Mouse (Mus musculus): ENCODE measurements at regions not wholly inside any gene's neighbourhood (a gene's known extent, or its start where the extent isn't known, plus 50 kb on each side); places are given as distances from the start of the nearest gene placed in this dataset.

GRCm38 (mm10) chr7:117875241-117875640, 240.7 kb downstream of the Rps15a start:
- H3K27me3 ChIP-seq (ENCODE audit: insufficient read depth, low read length) = no peaks in the 10 kb centered on the region
- no peak overlapping the region for H3K9ac ChIP-seq (replicated peaks; ENCODE audit: low read length, poor library complexity, severe bottlenecking)
- H3K27ac ChIP-seq (ENCODE audit: low read depth, low read length) = no peak overlapping the region
- no peaks in the 10 kb centered on the region for H3K36me3 ChIP-seq (ENCODE audit: insufficient read depth, low read length)
- H3K4me2 ChIP-seq (ENCODE audit: low read depth, low read length, poor library complexity, severe bottlenecking) = no peak overlapping the region
- WGBS = 80% methylated on average over 2 of the region's 2 CpGs
- H3K9me3 ChIP-seq (ENCODE audit: low read length) = no peaks in the 10 kb centered on the region
- DNase-seq (ENCODE audit: low spot score) = peak; percentile 67
- H3K4me3 ChIP-seq (ENCODE audit: low read depth, low read length) = no peak overlapping the region
- ATAC-seq (ENCODE audit: low FRiP score) = no peak
- TF ChIP-seq CTCF (IDR thresholded peaks at IDR 0.05) = no peak
- no peaks in the 10 kb centered on the region for H3K4me1 ChIP-seq (ENCODE audit: insufficient read depth, low read length)

DNA sequence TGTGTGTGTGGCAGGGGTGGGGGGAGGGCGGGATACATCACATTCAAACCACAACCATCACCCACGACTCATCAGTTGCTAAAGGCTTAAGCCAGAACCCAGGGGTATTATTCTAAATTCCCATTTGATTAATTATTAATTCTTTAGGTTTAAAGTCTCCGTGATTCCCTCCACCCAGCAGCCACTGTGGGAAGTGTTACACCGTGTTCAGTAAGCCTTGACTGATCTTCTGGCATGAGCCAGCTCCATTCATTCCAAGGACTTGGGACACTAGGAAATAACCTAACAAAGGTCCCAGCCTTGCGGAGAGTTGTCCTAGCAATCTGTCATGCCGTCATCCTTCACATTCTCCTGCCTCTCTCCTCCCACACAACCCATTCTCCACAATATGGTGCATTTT, 256.6 kb downstream of the Rps15a start:
- Histone ChIP-seq H3K36me3 (ENCODE audit: insufficient read depth, low read length) (no peaks in the 10 kb centered on the region), H3K4me3 (ENCODE audit: low read depth, low read length) (no peak overlapping the region), H3K4me2 (ENCODE audit: low read depth, low read length, poor library complexity, severe bottlenecking) (no peak overlapping the region), H3K4me1 (ENCODE audit: insufficient read depth, low read length) (0 out of 2 replicates have a peak, but pooled peaks cover 2% of the 10 kb centered on the region), H3K27ac (ENCODE audit: low read depth, low read length) (no peak overlapping the region), H3K9ac (replicated peaks; ENCODE audit: low read length, poor library complexity, severe bottlenecking) (no peak overlapping the region), H3K27me3 (ENCODE audit: insufficient read depth, low read length) (no peaks in the 10 kb centered on the region), H3K9me3 (ENCODE audit: low read length) (no peaks in the 10 kb centered on the region)
- WGBS = 44% methylated on average over 6 of the region's 6 CpGs
- DNase-seq (ENCODE audit: low spot score) = no peak
- no peak for TF ChIP-seq CTCF (IDR thresholded peaks at IDR 0.05)
- no peak for ATAC-seq (ENCODE audit: low FRiP score)

GRCm38 (mm10) chr7:117855955-117856354, 260.0 kb downstream of the Rps15a start:
- ATAC-seq (ENCODE audit: low FRiP score) = no peak
- Histone ChIP-seq H3K36me3 (ENCODE audit: insufficient read depth, low read length) (no peaks in the 10 kb centered on the region), H3K4me1 (ENCODE audit: insufficient read depth, low read length) (0 out of 2 replicates have a peak, but pooled peaks cover 2% of the 10 kb centered on the region), H3K27me3 (ENCODE audit: insufficient read depth, low read length) (no peaks in the 10 kb centered on the region), H3K9me3 (ENCODE audit: low read length) (no peaks in the 10 kb centered on the region), H3K9ac (replicated peaks; ENCODE audit: low read length, poor library complexity, severe bottlenecking) (no peak overlapping the region), H3K4me2 (ENCODE audit: low read depth, low read length, poor library complexity, severe bottlenecking) (no peak overlapping the region), H3K4me3 (ENCODE audit: low read depth, low read length) (no peak overlapping the region), H3K27ac (ENCODE audit: low read depth, low read length) (no peak overlapping the region)
- no peak for DNase-seq (ENCODE audit: low spot score)
- 96% methylated on average over 5 of the region's 5 CpGs for WGBS
- TF ChIP-seq CTCF (IDR thresholded peaks at IDR 0.05) = no peak

DNA sequence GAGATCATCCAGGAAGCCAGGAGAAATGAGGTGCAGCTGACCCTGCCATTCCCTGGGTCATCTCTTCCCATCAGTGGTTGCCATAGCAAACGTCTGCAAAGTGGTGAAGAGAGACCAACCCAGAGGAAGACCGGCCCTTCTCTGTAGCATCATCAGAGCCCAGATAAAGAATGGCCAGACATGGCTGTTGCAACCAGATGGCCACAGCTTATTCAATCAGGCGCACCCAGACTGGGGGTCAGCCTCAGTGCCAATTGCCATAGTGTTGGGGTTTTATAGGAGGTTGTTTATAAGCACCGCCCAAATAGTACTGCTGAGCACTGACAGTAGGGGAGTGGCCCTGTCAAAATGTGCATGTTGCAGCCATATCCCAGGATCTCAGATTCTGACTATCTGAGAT, 262.3 kb downstream of the Rps15a start:
- H3K4me2 ChIP-seq (ENCODE audit: low read depth, low read length, poor library complexity, severe bottlenecking) = no peak overlapping the region
- no peaks in the 10 kb centered on the region for H3K36me3 ChIP-seq (ENCODE audit: insufficient read depth, low read length)
- DNase-seq (ENCODE audit: low spot score) = peak; percentile 22
- 0 out of 2 replicates have a peak, but pooled peaks cover 2% of the 10 kb centered on the region for H3K4me1 ChIP-seq (ENCODE audit: insufficient read depth, low read length)
- H3K4me3 ChIP-seq (ENCODE audit: low read depth, low read length) = no peak overlapping the region
- H3K27me3 ChIP-seq (ENCODE audit: insufficient read depth, low read length) = no peaks in the 10 kb centered on the region
- no peak overlapping the region for H3K9ac ChIP-seq (replicated peaks; ENCODE audit: low read length, poor library complexity, severe bottlenecking)
- H3K27ac ChIP-seq (ENCODE audit: low read depth, low read length) = no peak overlapping the region
- no peak for TF ChIP-seq CTCF (IDR thresholded peaks at IDR 0.05)
- no peak for ATAC-seq (ENCODE audit: low FRiP score)
- 85% methylated on average over 4 of the region's 4 CpGs for WGBS
- H3K9me3 ChIP-seq (ENCODE audit: low read length) = no peaks in the 10 kb centered on the region

DNA sequence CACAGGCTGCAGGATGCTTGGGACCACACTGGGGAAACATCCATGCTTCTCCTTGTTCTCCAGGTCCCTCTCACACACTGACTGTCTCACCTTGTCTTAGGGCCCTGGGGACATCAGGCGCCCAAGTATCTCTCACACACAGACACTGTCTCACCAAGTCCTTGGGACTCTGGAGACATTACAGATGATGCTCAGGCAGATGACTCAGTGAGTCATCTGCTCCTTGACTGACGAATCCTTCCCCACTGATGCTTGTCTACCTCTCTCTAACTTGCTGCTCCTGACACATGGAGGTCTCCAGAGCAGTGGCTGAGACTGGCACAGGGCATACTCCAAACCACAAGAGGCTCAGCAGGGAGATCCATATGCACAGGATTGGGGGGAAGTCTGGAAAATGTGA, 263.1 kb downstream of the Rps15a start:
- Histone ChIP-seq H3K4me1 (ENCODE audit: insufficient read depth, low read length) (0 out of 2 replicates have a peak, but pooled peaks cover 2% of the 10 kb centered on the region), H3K27ac (ENCODE audit: low read depth, low read length) (no peak overlapping the region), H3K4me3 (ENCODE audit: low read depth, low read length) (no peak overlapping the region), H3K36me3 (ENCODE audit: insufficient read depth, low read length) (no peaks in the 10 kb centered on the region), H3K27me3 (ENCODE audit: insufficient read depth, low read length) (no peaks in the 10 kb centered on the region), H3K4me2 (ENCODE audit: low read depth, low read length, poor library complexity, severe bottlenecking) (no peak overlapping the region), H3K9me3 (ENCODE audit: low read length) (no peaks in the 10 kb centered on the region), H3K9ac (replicated peaks; ENCODE audit: low read length, poor library complexity, severe bottlenecking) (no peak overlapping the region)
- TF ChIP-seq CTCF (IDR thresholded peaks at IDR 0.05) = no peak
- DNase-seq (ENCODE audit: low spot score) (no peak), ATAC-seq (ENCODE audit: low FRiP score) (no peak)
- 80% methylated on average over 2 of the region's 2 CpGs for WGBS

- TF ChIP-seq CTCF (IDR thresholded peaks at IDR 0.05) = no peak
- Histone ChIP-seq H3K9me3 (ENCODE audit: low read length) (no peaks in the 10 kb centered on the region), H3K4me3 (ENCODE audit: low read depth, low read length) (no peak overlapping the region), H3K27me3 (ENCODE audit: insufficient read depth, low read length) (no peaks in the 10 kb centered on the region), H3K36me3 (ENCODE audit: insufficient read depth, low read length) (no peaks in the 10 kb centered on the region), H3K4me2 (ENCODE audit: low read depth, low read length, poor library complexity, severe bottlenecking) (no peak overlapping the region), H3K27ac (ENCODE audit: low read depth, low read length) (no peak overlapping the region), H3K4me1 (ENCODE audit: insufficient read depth, low read length) (no peaks in the 10 kb centered on the region), H3K9ac (replicated peaks; ENCODE audit: low read length, poor library complexity, severe bottlenecking) (no peak overlapping the region)
- ATAC-seq (ENCODE audit: low FRiP score) (no peak), DNase-seq (ENCODE audit: low spot score) (no peak)
- WGBS = 97% methylated on average over 6 of the region's 6 CpGs
These were observed 265.2 kb downstream of the Rps15a start for GRCm38 (mm10) chr7:117850822-117851221.
